Mouse (Mus musculus): Measurements from ENCODE around the gene Zhx3.

Zhx3 gene

DNA sequence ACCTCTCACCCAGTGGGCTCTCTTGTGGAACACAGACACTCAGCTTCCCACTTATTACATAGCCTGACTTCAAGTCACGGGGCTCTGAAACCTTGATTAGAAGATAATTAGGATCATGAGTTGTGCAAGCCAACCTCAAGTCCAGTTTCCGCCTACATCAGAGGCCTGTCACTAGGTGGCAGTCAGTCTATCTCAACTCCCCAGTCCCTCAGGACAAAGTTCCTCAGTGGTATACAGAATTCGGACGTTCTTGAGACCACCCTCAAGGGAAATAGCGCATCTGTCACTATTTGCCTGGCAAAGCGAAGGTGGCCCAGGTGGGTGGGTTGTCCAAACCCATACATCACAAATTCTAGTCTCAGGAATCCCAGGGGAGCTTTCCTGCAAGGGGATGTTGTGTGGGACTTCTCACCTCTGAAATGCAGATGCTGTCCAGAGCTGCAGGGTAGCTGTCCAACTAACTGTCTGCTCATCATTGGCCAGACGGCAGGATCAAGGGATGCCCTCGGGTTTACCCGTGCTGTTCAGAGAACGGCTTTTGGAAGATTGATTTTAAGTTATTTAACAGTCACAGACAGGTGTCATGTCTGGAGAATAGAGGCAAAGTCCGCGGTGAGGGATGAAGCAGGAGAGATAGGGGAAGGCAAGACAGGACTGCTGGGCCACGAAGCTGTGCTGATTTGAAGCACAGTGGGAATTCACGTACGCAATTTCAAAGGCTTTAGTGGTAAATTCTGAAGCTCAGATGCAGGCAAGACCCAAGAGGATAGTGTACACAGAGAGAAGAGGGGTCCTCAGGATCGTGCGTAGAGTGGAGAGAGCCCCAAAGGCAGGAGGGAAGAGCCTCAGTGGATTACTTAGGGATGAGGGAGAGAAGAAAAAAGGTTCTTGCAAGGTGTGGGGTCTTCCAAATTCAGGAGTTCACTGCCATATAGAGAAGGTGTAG, 142.7 kb downstream of the Zhx3 start:
- peak in 1 of 2 experiments; percentile 6 for DNase-seq (ENCODE audit: low spot score in 2 of 2)

DNA sequence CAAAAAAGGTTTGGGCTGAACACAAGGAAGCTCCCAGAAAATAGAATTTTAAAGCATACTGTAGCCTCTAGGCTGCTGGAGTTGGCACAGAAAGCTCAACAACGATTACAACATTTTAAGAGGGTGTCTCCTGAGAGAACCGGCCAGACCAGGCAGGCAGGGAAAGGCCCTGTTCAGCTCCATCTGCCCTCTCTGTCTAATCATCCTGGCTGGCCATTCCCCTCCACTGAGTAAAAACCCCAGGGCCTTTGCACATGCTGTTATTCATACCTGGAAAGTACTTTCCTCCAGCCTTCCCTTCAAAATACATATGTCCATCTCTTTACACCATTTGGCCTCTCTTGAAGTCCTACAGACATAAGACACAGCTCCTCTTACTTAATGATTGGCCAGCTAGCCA, 143.4 kb downstream of the Zhx3 start:
- no peak for DNase-seq (ENCODE audit: low spot score in 2 of 2)

DNA sequence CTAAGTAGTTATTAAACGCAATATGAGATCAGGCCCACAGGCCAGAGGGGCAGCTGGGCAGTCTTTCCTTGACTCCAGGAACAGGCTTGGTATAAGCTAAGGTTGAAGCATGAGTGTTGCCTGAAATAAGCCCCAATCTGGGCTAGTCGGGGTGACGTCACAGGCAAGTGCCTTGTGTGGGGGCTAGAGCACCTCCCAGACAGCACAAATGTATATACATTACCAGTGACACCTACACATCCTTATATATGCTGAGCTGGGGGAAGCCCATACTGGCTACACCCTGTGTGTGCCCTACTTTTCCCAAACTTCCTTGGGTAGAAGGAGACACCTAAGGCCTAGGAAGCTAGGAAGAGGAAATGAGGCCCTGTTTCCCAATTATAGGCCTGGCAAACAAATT, 143.8 kb downstream of the Zhx3 start:
- peak; percentile 30 to 39 for DNase-seq (ENCODE audit: low spot score in 2 of 2)

DNA sequence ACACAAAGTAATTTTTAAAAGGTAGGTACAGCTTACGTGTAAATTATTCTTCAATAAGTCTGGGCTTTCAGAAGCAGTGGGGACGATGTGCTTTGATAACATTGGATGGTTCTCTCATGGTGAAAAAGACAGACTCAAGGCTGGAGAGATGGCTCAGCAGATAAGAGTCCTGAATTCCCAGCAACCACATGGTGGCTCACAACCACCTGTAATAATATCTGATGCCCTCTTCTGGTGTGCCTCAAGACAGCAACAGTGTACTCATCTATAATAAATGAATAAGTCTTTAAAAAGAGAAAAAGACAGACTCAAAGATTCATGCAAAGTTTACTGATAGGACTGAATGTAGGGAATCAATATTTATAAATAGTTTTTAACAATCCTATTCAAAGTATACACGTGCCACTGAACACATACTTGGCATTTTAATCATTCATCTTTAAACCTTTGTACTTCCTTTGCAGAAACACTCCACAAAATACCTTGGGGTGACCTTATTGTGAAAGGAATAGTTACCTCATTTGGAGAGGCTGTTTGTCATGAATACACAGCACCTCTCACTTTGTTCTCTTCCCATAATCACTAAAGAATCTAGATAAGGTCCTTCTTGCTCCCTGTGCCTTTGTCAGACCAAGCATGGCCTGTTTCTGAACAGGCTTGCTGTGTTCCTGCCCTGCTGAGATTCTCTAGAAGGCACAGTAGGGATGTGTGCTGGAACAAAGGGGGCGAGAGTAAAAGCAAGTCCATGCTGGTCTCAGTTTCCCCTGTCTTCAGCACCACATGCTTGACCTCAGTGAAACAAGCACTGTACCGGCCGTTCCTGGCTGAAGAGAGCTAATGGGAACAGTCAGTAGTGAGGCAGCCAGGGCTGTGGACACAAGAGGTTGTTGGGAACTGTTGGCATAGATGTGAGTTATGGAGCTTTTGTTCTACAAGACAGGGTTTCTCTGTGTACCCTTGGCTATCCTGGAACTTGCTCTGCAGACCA, 146.6 kb downstream of the Zhx3 start:
- no peak for DNase-seq (ENCODE audit: low spot score in 2 of 2)

DNA sequence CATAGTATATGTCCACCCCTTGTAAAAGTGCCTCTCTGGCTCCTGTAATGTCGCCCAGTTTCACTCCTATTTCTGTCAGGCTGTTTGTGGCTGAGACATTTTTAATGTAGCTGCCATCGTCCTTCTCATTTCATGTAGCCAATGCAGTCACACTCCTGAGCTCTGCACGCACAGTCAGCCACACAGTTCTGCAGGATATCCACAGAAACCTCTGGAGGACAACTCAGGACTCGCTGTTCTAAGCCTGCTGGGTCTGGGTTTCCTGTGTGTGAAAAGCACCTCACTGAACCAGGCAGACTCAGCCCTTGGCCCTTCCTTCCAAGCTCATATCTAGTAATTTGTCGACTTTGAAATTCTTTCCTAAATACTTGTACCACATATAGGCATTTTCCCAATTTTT, 148.3 kb downstream of the Zhx3 start:
- DNase-seq (ENCODE audit: low spot score in 2 of 2) = peak in 1 of 2 experiments; percentile 2

- DNase-seq (ENCODE audit: low spot score in 2 of 2) = peak in 1 of 2 experiments; percentile 2
Measured at GRCm38 (mm10) chr2:160723613-160724375, 149.0 kb downstream of the Zhx3 start.

DNA sequence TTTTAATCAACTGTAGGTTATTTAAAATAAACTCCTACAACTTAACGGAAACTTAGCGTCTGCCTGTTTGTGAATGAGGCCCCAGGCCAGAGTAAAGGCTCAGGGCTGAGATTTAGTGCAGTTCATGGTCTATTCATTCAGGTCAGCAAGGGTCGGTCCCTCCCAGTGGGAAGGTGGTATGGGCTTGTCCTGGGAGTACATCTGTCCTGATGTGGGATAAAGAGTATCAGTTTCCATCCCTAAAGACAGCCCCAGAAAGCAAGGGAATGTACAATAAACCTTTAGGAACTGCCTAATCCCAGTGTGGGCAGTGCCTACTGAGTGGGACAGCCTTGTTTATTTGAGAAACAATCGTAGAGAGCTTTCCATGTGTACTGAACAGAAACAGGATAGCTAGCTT, 150.1 kb downstream of the Zhx3 start:
- DNase-seq (ENCODE audit: low spot score in 2 of 2) = no peak

GRCm38 (mm10) chr2:160718811-160719210, 154.0 kb downstream of the Zhx3 start:
- DNase-seq (ENCODE audit: low spot score in 2 of 2) = no peak

DNA sequence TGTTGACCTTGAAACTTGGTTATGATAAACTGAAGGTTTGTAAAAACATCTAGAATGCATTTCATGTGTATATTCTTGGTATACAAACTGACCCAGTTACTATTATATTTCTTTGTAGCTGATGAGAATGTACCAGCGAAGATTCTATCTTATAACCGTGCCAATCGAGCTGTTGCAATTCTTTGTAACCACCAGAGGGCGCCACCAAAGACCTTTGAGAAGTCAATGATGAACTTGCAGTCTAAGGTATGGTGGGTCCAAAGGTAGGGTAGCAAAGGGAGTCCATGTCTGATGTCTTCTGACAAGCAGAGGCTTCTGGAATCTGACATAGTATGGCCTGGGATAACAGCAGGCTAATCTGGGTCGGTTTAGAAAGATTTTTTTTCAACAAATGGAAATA, 155.5 kb downstream of the Zhx3 start:
- DNase-seq (ENCODE audit: low spot score in 2 of 2) = no peak

DNA sequence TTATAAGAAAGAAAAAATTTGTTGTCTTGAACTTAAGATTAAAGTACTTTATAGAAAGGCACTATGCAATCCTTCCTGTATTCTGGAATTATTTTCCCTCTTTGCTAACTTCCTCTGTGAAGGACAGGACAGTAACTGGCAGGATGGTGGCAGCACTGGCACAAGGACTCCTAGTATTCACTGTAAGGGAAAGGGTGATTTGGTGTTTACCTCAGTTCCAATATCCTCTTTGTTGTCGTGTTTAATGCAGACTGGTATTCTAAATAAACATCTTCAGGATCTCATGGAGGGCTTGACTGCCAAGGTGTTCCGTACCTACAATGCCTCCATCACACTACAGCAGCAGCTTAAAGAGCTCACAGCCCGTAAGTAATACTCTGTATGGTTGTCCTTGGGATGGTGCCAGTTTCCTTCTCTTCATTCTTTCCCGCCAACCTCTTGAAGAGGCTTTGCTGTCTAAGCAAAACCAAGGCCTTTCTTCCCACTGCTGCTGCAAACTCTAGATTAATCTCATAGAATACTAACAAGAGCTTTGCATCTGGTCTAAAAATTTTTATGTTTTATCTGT, 157.3 kb downstream of the Zhx3 start:
- DNase-seq (ENCODE audit: low spot score in 2 of 2) = no peak

GRCm38 (mm10) chr2:160707673-160708072, 165.1 kb downstream of the Zhx3 start:
- DNase-seq (ENCODE audit: low spot score in 2 of 2) = no peak

- DNase-seq (ENCODE audit: low spot score in 2 of 2) = no peak
Measured at GRCm38 (mm10) chr2:160702824-160703223, 170.0 kb downstream of the Zhx3 start.

DNA sequence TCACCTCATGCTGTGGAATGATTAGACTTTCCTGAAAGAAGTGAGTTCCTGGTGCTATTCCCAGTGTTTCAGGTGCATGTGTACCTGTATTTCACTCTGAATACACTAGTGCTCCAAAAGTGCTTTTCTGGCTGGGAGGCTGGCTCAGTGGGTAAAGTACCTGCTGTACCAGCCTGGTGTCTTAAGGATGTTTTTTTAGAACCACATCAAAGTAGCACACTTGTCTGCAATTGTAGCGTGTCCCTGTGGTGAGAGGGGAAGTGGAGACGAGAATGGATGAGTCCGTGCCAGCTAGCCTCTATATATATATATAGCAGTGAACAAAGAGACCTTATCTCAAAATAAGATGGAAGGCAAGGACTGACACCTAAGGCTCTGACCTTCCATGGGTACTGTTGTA, 171.2 kb downstream of the Zhx3 start:
- DNase-seq (ENCODE audit: low spot score in 2 of 2) = no peak

DNA sequence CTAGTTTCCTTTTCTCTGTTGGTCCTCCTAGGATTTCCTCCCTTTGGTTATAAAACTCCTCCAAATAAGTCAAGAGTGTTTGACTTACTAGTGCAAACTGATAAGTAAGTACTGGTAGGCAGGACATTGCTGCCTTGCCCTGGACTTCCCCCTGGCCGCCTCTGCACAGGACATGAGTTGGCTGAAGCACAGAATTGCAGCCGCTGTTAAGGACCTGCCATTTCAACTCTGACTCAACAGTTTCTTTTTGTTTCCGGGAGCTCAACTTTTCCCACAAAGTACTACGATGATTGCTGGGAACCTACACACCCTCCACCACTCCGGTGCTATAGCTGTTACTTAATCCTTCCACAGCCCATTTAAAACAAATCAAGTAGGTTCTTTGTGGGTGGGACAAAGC, 172.5 kb downstream of the Zhx3 start:
- no peak for DNase-seq (ENCODE audit: low spot score in 2 of 2)

All from frontal cortex, postnatal 14 days (tissue).